Mouse (Mus musculus) ovary, adult 18-20 months (tissue): ENCODE data around the gene Tubb4a.
"Not testable (repeated sequence)": the region's sequence is repeated elsewhere in the genome, so short reads cannot be mapped to it uniquely, and the experiment has no call there.

ENCODE experiments used
- DNase-seq: peaks from one replicate; pipeline ENCODE4 v3.0.0; 2022; ENCODE audit warnings: low spot score, mixed read lengths

Gene Tubb4a

DNA sequence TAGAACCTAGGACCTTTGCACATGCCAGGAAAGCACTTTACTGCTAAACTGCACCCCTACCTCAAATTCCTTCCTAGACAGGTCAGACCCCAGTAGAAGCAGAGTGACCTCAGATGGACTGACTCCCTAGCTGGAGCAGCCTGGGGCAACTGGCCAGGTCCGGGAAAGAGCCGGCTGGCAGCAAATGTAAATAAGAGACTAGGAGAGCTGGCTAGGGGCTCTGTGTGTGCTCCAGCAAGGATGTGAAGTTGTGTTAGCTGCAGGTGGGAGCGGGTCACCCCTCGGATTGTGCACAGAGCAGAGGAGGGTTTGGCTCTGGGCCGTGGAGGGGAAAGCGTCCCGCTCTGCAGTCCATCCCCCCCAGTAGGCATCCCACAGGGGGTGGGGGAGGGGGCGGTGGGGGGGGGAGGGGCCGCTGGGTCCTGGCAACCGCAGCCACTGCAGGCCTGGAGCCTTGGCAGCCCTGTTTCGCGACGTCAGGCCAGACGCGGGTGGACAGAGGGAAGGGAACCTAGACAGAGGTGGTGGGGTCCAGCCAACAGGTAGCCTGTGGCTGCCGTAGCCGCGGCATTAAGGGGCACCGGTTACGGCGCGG lies 28.6 kb downstream of the Tubb4a start, which contains the start of gene Crb3:
TSS of gene Crb3 (plus strand) at position 215 of the 595 bp plus-strand sequence.
- DNase-seq = peak; percentile 34

- no peak for DNase-seq
Measured at GRCm38 (mm10) chr17:57056246-57056645, 31.3 kb downstream of the Tubb4a start.

- DNase-seq = not testable (repeated sequence)
Measured at GRCm38 (mm10) chr17:57051679-57052078, 35.9 kb downstream of the Tubb4a start.

DNA sequence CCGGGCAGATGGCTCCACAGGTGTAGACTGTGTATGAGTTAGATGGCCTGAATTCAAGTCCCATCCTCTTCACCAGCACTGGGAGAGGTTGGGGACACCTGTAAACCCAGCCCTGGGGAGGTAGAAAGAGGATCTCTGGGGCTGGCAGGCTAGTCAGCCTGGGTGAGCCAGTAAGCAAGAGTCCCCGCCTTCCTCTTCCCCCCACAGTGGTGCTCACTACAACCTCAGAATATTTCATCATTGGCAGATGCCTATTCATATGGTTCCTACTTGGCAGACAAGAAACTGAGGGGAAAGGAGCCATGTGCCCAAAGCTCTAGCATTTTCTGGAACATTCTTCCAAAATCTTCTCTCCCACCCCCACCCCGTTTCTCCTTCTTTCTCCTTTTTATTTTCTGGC lies 38.8 kb downstream of the Tubb4a start:
- DNase-seq = no peak

DNA sequence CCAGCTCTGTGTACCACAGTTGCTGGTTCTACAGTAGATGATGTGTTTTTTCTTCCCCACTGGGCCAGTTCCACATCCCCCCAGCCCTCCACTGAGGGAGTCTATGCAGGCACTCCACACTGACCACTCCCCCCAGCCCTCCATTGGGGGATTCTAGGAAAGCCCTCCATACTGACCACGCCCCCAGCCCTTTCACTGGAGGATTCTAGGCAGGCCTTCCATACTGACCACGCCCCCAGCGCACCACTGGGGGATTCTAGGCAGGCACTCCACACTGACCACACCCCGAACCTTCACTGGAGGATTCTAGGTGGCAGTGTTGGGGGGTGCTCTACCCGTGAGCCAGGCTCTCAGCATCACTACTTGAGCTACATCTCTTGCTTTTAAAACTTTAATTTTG lies 40.2 kb downstream of the Tubb4a start:
- no peak for DNase-seq

GRCm38 (mm10) chr17:57041554-57041953 lies 46.0 kb downstream of the Tubb4a start, which contains the start of gene Slc25a41:
TSS of gene Slc25a41 (minus strand) at chr17:57041654.
- no peak for DNase-seq

DNA sequence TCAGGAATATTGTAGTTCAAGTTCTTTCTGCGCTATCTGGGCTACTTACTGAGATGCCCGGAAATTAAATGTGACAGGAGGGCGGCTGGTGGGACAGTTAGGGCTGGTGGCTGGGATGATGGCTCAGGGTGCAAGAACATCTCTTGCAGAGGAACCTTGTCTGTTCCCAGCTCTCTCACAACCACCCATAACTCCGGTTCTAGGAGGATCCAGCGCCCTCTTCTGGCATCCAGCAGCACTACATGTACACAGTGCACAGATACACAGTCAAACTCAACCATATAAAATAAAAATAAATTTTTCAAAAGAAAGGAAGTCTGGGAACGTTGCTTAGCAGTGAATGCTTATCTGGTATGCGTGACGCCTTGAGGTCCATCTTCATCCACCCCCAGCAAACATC lies 48.6 kb downstream of the Tubb4a start:
- no peak for DNase-seq

- DNase-seq = no peak
Measured at GRCm38 (mm10) chr17:57032854-57033253, 54.7 kb downstream of the Tubb4a start.

GRCm38 (mm10) chr17:57031661-57032420 lies 55.7 kb downstream of the Tubb4a start:
- DNase-seq = peak; percentile 100

DNA sequence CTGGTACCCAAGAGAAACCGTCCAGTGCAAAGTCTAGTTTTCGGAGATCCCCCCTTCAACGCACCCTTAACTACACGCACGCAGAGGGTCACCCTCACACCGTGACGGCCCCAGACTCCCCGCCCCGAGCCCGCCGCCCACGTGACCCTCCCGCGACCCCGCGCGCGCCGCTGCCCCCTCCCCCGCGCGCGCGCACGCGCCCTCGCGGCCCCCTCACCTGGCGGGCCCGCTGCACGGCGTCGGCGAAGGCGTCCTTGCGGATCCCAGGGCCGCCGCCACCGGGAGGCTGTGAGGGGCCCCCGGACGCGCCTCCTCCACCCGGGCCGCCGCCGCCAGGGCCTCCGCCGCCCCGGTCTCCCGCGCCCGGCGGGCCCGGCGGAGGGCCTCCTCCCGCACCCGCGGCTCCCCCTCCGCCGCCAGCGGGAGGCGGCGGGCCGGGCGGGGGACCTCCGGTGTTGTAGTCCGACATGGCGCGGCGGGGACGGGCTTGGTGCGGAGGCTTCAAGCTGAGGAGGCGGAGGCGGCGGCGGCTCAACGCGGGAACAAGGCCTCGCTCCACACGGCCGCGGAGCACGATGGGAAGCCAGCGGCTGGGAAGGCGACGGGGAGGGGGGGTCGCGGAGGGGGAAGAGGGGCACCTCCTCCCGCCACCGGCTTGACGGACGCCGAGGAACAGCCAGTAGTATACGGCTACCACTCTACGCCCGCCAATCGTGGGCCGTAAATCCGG lies 56.5 kb downstream of the Tubb4a start, which contains the start of gene Khsrp:
TSS of gene Khsrp (minus strand) at position 592 of the 730 bp plus-strand sequence.
- DNase-seq = no peak
